Mouse (Mus musculus) lung, embryonic 15.5 days (tissue): Measurements from ENCODE around the gene Prpf19. TPM values are rescaled to one million over a fixed set of nuclear protein-coding genes. Genes with fewer than 3 reads are reported as not detected.

ENCODE experiments used
- ATAC-seq: fragments of 200-750 bp; cut with Nextera tagmentation; 2 replicates; pipeline ENCODE4 v1.8.0; 2017; ENCODE audit warnings: moderate number of reproducible peaks, borderline replicate concordance; ENCODE audit not compliant: low FRiP score, low TSS enrichment; ENCODE audit errors: extremely low read depth
- H3K27ac ChIP-seq: fragments of 300-500 bp; sonication (generic); 2 replicates; pipeline ENCODE4 v1.5.1; 2015; ENCODE audit warnings: moderate library complexity, mild to moderate bottlenecking, inconsistent platforms
- H3K27me3 ChIP-seq: fragments of 300-500 bp; sonication (generic); 2 replicates; pipeline ENCODE4 v1.6.1; 2015; ENCODE audit warnings: inconsistent platforms
- H3K36me3 ChIP-seq: fragments of 300-500 bp; sonication (generic); 2 replicates; pipeline ENCODE4 v1.6.1; 2015; ENCODE audit warnings: inconsistent platforms
- H3K4me1 ChIP-seq: fragments of 300-500 bp; sonication (generic); 2 replicates; pipeline ENCODE4 v1.6.1; 2015; ENCODE audit warnings: inconsistent platforms
- H3K4me2 ChIP-seq: fragments of 300-500 bp; sonication (generic); 2 replicates; pipeline ENCODE4 v1.6.1; 2015; ENCODE audit warnings: inconsistent platforms, mild to moderate bottlenecking, moderate library complexity
- H3K4me3 ChIP-seq: fragments of 300-500 bp; sonication (generic); 2 replicates; pipeline ENCODE4 v1.5.1; 2015; ENCODE audit warnings: mild to moderate bottlenecking, inconsistent platforms
- H3K9ac ChIP-seq: fragments of 300-500 bp; sonication (generic); 2 replicates; pipeline ENCODE4 v1.6.1; 2015; ENCODE audit warnings: inconsistent platforms
- H3K9me3 ChIP-seq: fragments of 300-500 bp; sonication (generic); 2 replicates; pipeline ENCODE4 v1.6.1; 2016; ENCODE audit warnings: inconsistent platforms
- WGBS: fragments of 180-500 bp; shearing (Covaris S2); methylation state at CpG from one replicate; pipeline ENCODE4 v1.1.7; 2015; 5-methylcytosine and 5-hydroxymethylcytosine counted together
- polyA plus RNA-seq: library from polyadenylated mRNA; unstranded; fragments of >200 nt; fragmentation: Nextera tagmentation; extraction: Ambion mirVana; gene quantifications from 2 replicates; pipeline ENCODE4 v1.2.1, GENCODE M21; 2015

Gene Prpf19
- polyA plus RNA-seq, 1 experiment from 2014 or later, result 35.8 TPM

GRCm38 (mm10) chr19:10920532-10920931 lies 25.5 kb downstream of the Prpf19 start, which contains the start of gene Zp1:
TSS of gene Zp1 (minus strand) at chr19:10920632.
- Histone ChIP-seq H3K27ac (no peak within 1 kb of the TSS), H3K9ac (no peak within 1 kb of the TSS), H3K4me3 (no peak within 1 kb of the TSS), H3K4me2 (no peak within 1 kb of the TSS), H3K27me3 (no peaks in the 10 kb centered on the region), H3K36me3 (no peaks in the 10 kb centered on the region), H3K9me3 (no peaks in the 10 kb centered on the region), H3K4me1 (no peaks in the 10 kb centered on the region)
- WGBS, result 59% methylated on average over 2 of the region's 2 CpGs
- ATAC-seq, result no peak

- H3K4me2 ChIP-seq, result no peak overlapping the region
- H3K9ac ChIP-seq, result no peak overlapping the region
- WGBS, result 72% methylated on average over 3 of the region's 3 CpGs
- H3K9me3 ChIP-seq, result no peaks in the 10 kb centered on the region
- H3K36me3 ChIP-seq, result no peaks in the 10 kb centered on the region
- ATAC-seq, result no peak
- H3K4me1 ChIP-seq, result no peaks in the 10 kb centered on the region
- no peak overlapping the region for H3K4me3 ChIP-seq
- H3K27me3 ChIP-seq, result no peaks in the 10 kb centered on the region
- H3K27ac ChIP-seq, result no peak overlapping the region
These were observed 26.0 kb downstream of the Prpf19 start for GRCm38 (mm10) chr19:10921058-10921457.

- no peak overlapping the region for H3K4me3 ChIP-seq
- H3K27me3 ChIP-seq, result no peaks in the 10 kb centered on the region
- no peak for ATAC-seq
- 40% methylated on average over 4 of the region's 4 CpGs for WGBS
- H3K36me3 ChIP-seq, result no peaks in the 10 kb centered on the region
- H3K4me1 ChIP-seq, result no peaks in the 10 kb centered on the region
- no peak overlapping the region for H3K4me2 ChIP-seq
- no peak overlapping the region for H3K9ac ChIP-seq
- no peaks in the 10 kb centered on the region for H3K9me3 ChIP-seq
- no peak overlapping the region for H3K27ac ChIP-seq
These were observed 29.2 kb downstream of the Prpf19 start for GRCm38 (mm10) chr19:10924220-10924619.

- Histone ChIP-seq H3K9me3 (no peaks in the 10 kb centered on the region), H3K4me1 (no peaks in the 10 kb centered on the region), H3K36me3 (no peaks in the 10 kb centered on the region), H3K27me3 (no peaks in the 10 kb centered on the region), H3K4me3 (no peak overlapping the region), H3K4me2 (no peak overlapping the region), H3K9ac (no peak overlapping the region), H3K27ac (no peak overlapping the region)
- ATAC-seq, result no peak
- 56% methylated on average over 6 of the region's 6 CpGs for WGBS
These were observed 31.1 kb downstream of the Prpf19 start for GRCm38 (mm10) chr19:10926123-10926621.

- no peak overlapping the region for H3K4me2 ChIP-seq
These were observed 31.6 kb downstream of the Prpf19 start for GRCm38 (mm10) chr19:10926666-10927065.

GRCm38 (mm10) chr19:10930641-10931040 lies 35.6 kb downstream of the Prpf19 start:
- Histone ChIP-seq H3K9ac (no peak overlapping the region), H3K4me1 (no peaks in the 10 kb centered on the region), H3K27me3 (no peaks in the 10 kb centered on the region), H3K27ac (no peak overlapping the region), H3K9me3 (no peaks in the 10 kb centered on the region), H3K4me3 (no peak overlapping the region), H3K4me2 (no peak overlapping the region), H3K36me3 (no peaks in the 10 kb centered on the region)
- ATAC-seq, result no peak
- WGBS, result 83% methylated on average over 2 of the region's 2 CpGs

More at GRCm38 (mm10) chr19:10926666-10927065, 31.6 kb downstream of the Prpf19 start:
- Histone ChIP-seq H3K4me1 (no peaks in the 10 kb centered on the region), H3K9me3 (no peaks in the 10 kb centered on the region), H3K4me3 (no peak overlapping the region), H3K9ac (no peak overlapping the region), H3K27ac (no peak overlapping the region), H3K36me3 (no peaks in the 10 kb centered on the region), H3K27me3 (no peaks in the 10 kb centered on the region)
- 56% methylated on average over 4 of the region's 4 CpGs for WGBS
- no peak for ATAC-seq

GRCm38 (mm10) chr19:10935029-10935428 lies 40.0 kb downstream of the Prpf19 start:
- no peaks in the 10 kb centered on the region for H3K27me3 ChIP-seq
- H3K9ac ChIP-seq, result no peak overlapping the region
- no peaks in the 10 kb centered on the region for H3K4me1 ChIP-seq
- H3K4me2 ChIP-seq, result no peak overlapping the region
- WGBS, result 41% methylated on average over 5 of the region's 5 CpGs
- no peak overlapping the region for H3K27ac ChIP-seq
- no peak for ATAC-seq
- H3K36me3 ChIP-seq, result no peaks in the 10 kb centered on the region
- H3K4me3 ChIP-seq, result no peak overlapping the region
- H3K9me3 ChIP-seq, result no peaks in the 10 kb centered on the region

GRCm38 (mm10) chr19:10936077-10936476 lies 41.0 kb downstream of the Prpf19 start:
- no peak overlapping the region for H3K4me3 ChIP-seq
- no peak overlapping the region for H3K27ac ChIP-seq
- peaks cover 10% of the 10 kb centered on the region for H3K4me1 ChIP-seq
- 83% methylated on average over 5 of the region's 5 CpGs for WGBS
- H3K9ac ChIP-seq, result no peak overlapping the region
- no peaks in the 10 kb centered on the region for H3K9me3 ChIP-seq
- no peaks in the 10 kb centered on the region for H3K27me3 ChIP-seq
- no peak overlapping the region for H3K4me2 ChIP-seq
- no peak for ATAC-seq
- H3K36me3 ChIP-seq, result no peaks in the 10 kb centered on the region

GRCm38 (mm10) chr19:10937110-10937563 lies 42.1 kb downstream of the Prpf19 start, which contains the start of gene Ptgdr2:
TSS of gene Ptgdr2 (plus strand) at chr19:10937160.
- no peak within 1 kb of the TSS for H3K27ac ChIP-seq
- ATAC-seq, result no peak
- no peak within 1 kb of the TSS for H3K9ac ChIP-seq

GRCm38 (mm10) chr19:10938771-10939170 lies 43.7 kb downstream of the Prpf19 start:
- H3K36me3 ChIP-seq, result peaks cover 15% of the 10 kb centered on the region
- H3K27ac ChIP-seq, result no peak overlapping the region
- no peak overlapping the region for H3K9ac ChIP-seq
- WGBS, result 21% methylated on average over 3 of the region's 3 CpGs
- ATAC-seq, result no peak
- H3K4me2 ChIP-seq, result no peak overlapping the region
- peaks cover 12% of the 10 kb centered on the region for H3K4me1 ChIP-seq
- no peak overlapping the region for H3K4me3 ChIP-seq
- H3K9me3 ChIP-seq, result no peaks in the 10 kb centered on the region
- no peaks in the 10 kb centered on the region for H3K27me3 ChIP-seq

More at GRCm38 (mm10) chr19:10937110-10937563, 42.1 kb downstream of the Prpf19 start, which contains the start of gene Ptgdr2:
- Histone ChIP-seq H3K4me1 (peaks cover 12% of the 10 kb centered on the region), H3K36me3 (no peaks in the 10 kb centered on the region), H3K4me3 (no peak within 1 kb of the TSS), H3K4me2 (no peak within 1 kb of the TSS), H3K27me3 (no peaks in the 10 kb centered on the region), H3K9me3 (no peaks in the 10 kb centered on the region)
- WGBS, result 30% methylated on average over 5 of the region's 5 CpGs

GRCm38 (mm10) chr19:10940097-10940800 lies 45.2 kb downstream of the Prpf19 start:
- WGBS, result 15% methylated on average over 37 of the region's 37 CpGs
- Histone ChIP-seq H3K27me3 (no peaks in the 10 kb centered on the region), H3K4me1 (peaks cover 12% of the 10 kb centered on the region), H3K36me3 (peaks cover 26% of the 10 kb centered on the region), H3K27ac (no peak overlapping the region), H3K4me3 (peak overlapping the region; percentile 36), H3K4me2 (peak overlapping the region; percentile 80), H3K9me3 (no peaks in the 10 kb centered on the region), H3K9ac (peak overlapping the region; percentile 35)
- peak; percentile 82 for ATAC-seq

- Histone ChIP-seq H3K36me3 (peaks cover 26% of the 10 kb centered on the region), H3K4me2 (peak overlapping the region; percentile 80), H3K27me3 (no peaks in the 10 kb centered on the region), H3K9me3 (no peaks in the 10 kb centered on the region), H3K4me3 (peak overlapping the region; percentile 36), H3K4me1 (peaks cover 12% of the 10 kb centered on the region), H3K27ac (no peak overlapping the region), H3K9ac (peak overlapping the region; percentile 35)
- 4% methylated on average over 40 of the region's 40 CpGs for WGBS
- peak; percentile 37 for ATAC-seq
These were observed 45.9 kb downstream of the Prpf19 start for GRCm38 (mm10) chr19:10940801-10941457.
